Mouse (Mus musculus) hematopoietic multipotent progenitor cell, adult 10-12 weeks (in vitro differentiated cells): ENCODE measurements around the gene Fbxw15. TPM values are rescaled to one million over a fixed set of nuclear protein-coding genes. Genes with fewer than 3 reads are reported as not detected.

Experiments
- polyA plus RNA-seq: library from polyadenylated mRNA; stranded (reverse); fragments of >175 nt; gene quantifications from 2 replicates; pipeline ENCODE4 v1.2.3, GENCODE M21; 2012; ENCODE audit warnings: low replicate concordance

The Fbxw15 gene
- not detected in 2 replicates for polyA plus RNA-seq

GRCm38 (mm10) chr9:109568162-109568561 is at the start of gene Fbxw15:
Gene Fbxw15, minus strand, starts transcription at chr9:109568262.

Other genes starting within 250 kb of the Fbxw15 start
- not detected in 2 replicates for gene Fbxw28, start 228.6 kb downstream of the Fbxw15 start, polyA plus RNA-seq
- gene Fbxw22, start 164.0 kb downstream of the Fbxw15 start, polyA plus RNA-seq, result not detected in 2 replicates
- not detected in 2 replicates for gene Fbxw16, start 119.1 kb downstream of the Fbxw15 start, polyA plus RNA-seq
- not detected in 2 replicates for gene Fbxw19, start 72.4 kb downstream of the Fbxw15 start, polyA plus RNA-seq
- gene Fbxw24, start 57.8 kb upstream of the Fbxw15 start, polyA plus RNA-seq, result not detected in 2 replicates
- not detected in 2 replicates for gene Fbxw25, start 96.4 kb upstream of the Fbxw15 start, polyA plus RNA-seq
- gene Fbxw18, start 134.4 kb upstream of the Fbxw15 start, polyA plus RNA-seq, result not detected in 2 replicates
- gene Fbxw26, start 177.8 kb upstream of the Fbxw15 start, polyA plus RNA-seq, result not detected in 2 replicates
- gene Fbxw27, start 222.4 kb upstream of the Fbxw15 start, polyA plus RNA-seq, result not detected in 2 replicates
- not detected in 2 replicates for gene Spink8, start 244.0 kb upstream of the Fbxw15 start, polyA plus RNA-seq